Mouse (Mus musculus) bone marrow, adult 2 months (tissue): ENCODE results near the gene Mertk. TPM values are rescaled to one million over a fixed set of nuclear protein-coding genes. Genes with fewer than 3 reads are reported as not detected.

Source experiments
- H3K27ac ChIP-seq: fragments of 200-500 bp; 2 replicates; pipeline ENCODE4 v1.5.1; 2012; ENCODE audit warnings: low read depth, mild to moderate bottlenecking, control low read depth, inconsistent platforms, low read length; ENCODE audit not compliant: control insufficient read depth, poor library complexity, insufficient read depth
- H3K4me1 ChIP-seq: fragments of 200-500 bp; 2 replicates; pipeline ENCODE4 v1.6.1; 2011; ENCODE audit warnings: low read length; ENCODE audit not compliant: control insufficient read depth, insufficient read depth
- H3K4me3 ChIP-seq: fragments of 200-500 bp; replicated peaks from 2 replicates; pipeline ENCODE3; 2011; ENCODE audit warnings: mild to moderate bottlenecking, low read depth, low read length, control low read depth; ENCODE audit not compliant: control insufficient read depth
- CTCF ChIP-seq: fragments of 200-500 bp; IDR thresholded peaks from 2 replicates; pipeline ENCODE4 v1.5.1; 2011; ENCODE audit warnings: low read length, control low read depth; ENCODE audit not compliant: control insufficient read depth, insufficient read depth
- POLR2A ChIP-seq: fragments of 200-500 bp; IDR thresholded peaks from 2 replicates; pipeline ENCODE4 v1.6.1; 2011; ENCODE audit warnings: low read depth, mild to moderate bottlenecking, control low read depth, low read length, borderline replicate concordance; ENCODE audit not compliant: control insufficient read depth
- WGBS: fragments of 180-500 bp; shearing (Covaris S2); methylation state at CpG from one replicate; pipeline ENCODE4 v1.1.7; 2018; 5-methylcytosine and 5-hydroxymethylcytosine counted together
- polyA plus RNA-seq: library from polyadenylated mRNA; stranded (reverse); fragments of >200 nt; gene quantifications from 2 replicates; pipeline ENCODE4 v1.2.4, GENCODE M21; 2011; ENCODE audit warnings: low replicate concordance; ENCODE audit not compliant: missing spikeins, insufficient read depth, insufficient read length

Mertk gene
- polyA plus RNA-seq, 1 experiment, result 4.9 TPM

DNA sequence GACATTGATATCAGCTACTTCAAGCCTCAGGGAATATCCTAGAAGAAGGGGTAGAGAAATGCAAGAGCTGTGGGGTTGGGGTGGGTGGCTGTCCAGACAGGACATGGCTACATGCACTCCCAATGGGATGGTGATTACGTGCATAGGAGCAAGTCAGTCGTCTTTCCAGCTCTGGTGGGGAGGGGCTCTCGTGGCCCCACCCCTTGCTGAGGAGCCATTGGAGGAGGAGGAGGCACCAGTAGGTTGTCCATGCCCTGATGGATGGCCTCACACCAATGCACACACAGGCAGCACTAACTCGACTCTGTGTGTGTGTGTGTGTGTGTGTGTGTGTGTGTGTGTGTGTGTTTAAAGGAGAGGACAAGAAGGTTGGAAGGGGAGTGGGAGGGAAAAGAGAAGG is 106.6 kb downstream of the Mertk start:
- no peak overlapping the region for H3K27ac ChIP-seq
- H3K4me3 ChIP-seq, result no peak overlapping the region
- no peaks in the 10 kb centered on the region for H3K4me1 ChIP-seq
- 45% methylated on average over 4 of the region's 4 CpGs for WGBS
- TF ChIP-seq POLR2A, result no peak
- TF ChIP-seq CTCF, result no peak

- H3K27ac ChIP-seq, result no peak overlapping the region
- TF ChIP-seq POLR2A, result no peak
- TF ChIP-seq CTCF, result no peak
- WGBS, result 8% methylated on average over 8 of the region's 8 CpGs
- no peaks in the 10 kb centered on the region for H3K4me1 ChIP-seq
- no peak overlapping the region for H3K4me3 ChIP-seq
Measured at GRCm38 (mm10) chr2:128806561-128806960, 107.8 kb downstream of the Mertk start.

- Histone ChIP-seq H3K4me1 (no peaks in the 10 kb centered on the region), H3K4me3 (no peak overlapping the region), H3K27ac (no peak overlapping the region)
- TF ChIP-seq CTCF, result no peak
- TF ChIP-seq POLR2A, result no peak
- WGBS, result 64% methylated on average over 2 of the region's 2 CpGs
Measured at GRCm38 (mm10) chr2:128812761-128813160, 114.0 kb downstream of the Mertk start.

GRCm38 (mm10) chr2:128816311-128816710 is 117.6 kb downstream of the Mertk start:
- H3K27ac ChIP-seq, result no peak overlapping the region
- no peaks in the 10 kb centered on the region for H3K4me1 ChIP-seq
- WGBS, result 86% methylated on average over 1 of the region's 1 CpGs
- no peak overlapping the region for H3K4me3 ChIP-seq
- TF ChIP-seq POLR2A, result no peak
- TF ChIP-seq CTCF, result no peak

- Histone ChIP-seq H3K4me3 (no peak overlapping the region), H3K4me1 (no peaks in the 10 kb centered on the region), H3K27ac (no peak overlapping the region)
- TF ChIP-seq POLR2A (no peak), CTCF (no peak)
- WGBS, result 43% methylated on average over 6 of the region's 6 CpGs
Measured at GRCm38 (mm10) chr2:128816916-128817315, 118.2 kb downstream of the Mertk start.

DNA sequence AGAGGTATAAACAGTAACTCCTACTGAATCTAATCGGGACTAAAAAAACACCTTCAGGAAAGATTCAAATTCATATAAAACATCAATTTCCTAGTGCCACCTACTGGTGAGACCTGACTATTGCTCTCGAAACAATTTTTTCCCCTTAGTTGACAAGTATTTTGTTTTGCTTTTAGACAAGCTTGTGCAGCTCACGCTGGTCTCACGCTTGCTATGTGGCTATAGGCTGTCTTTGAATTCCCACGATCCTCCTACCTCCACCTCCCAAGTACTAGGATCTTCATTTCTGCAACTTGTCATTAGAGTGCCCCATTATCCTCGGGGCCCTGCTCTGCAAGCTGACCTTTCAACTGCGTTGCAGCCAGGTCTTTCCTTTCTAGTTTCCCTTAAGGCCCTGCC is 118.6 kb downstream of the Mertk start:
- TF ChIP-seq POLR2A (no peak), CTCF (no peak)
- Histone ChIP-seq H3K4me1 (no peaks in the 10 kb centered on the region), H3K4me3 (peak overlapping the region; percentile 69), H3K27ac (peak overlapping the region; percentile 50)
- WGBS, result under 1% methylated on average over 7 of the region's 7 CpGs

- under 1% methylated on average over 59 of the region's 59 CpGs for WGBS
- H3K4me1 ChIP-seq, result no peaks in the 10 kb centered on the region
- TF ChIP-seq CTCF (no peak), POLR2A (peak; percentile 82; the same call in 1 of the 2 replicates)
- peak within 1 kb of the TSS; percentile 99 for H3K4me3 ChIP-seq
- peak within 1 kb of the TSS; percentile 93 for H3K27ac ChIP-seq
Measured at GRCm38 (mm10) chr2:128817786-128818681, 119.3 kb downstream of the Mertk start, which contains the start of gene Tmem87b. Gene Tmem87b, plus strand, starts transcription at chr2:128818118.

DNA sequence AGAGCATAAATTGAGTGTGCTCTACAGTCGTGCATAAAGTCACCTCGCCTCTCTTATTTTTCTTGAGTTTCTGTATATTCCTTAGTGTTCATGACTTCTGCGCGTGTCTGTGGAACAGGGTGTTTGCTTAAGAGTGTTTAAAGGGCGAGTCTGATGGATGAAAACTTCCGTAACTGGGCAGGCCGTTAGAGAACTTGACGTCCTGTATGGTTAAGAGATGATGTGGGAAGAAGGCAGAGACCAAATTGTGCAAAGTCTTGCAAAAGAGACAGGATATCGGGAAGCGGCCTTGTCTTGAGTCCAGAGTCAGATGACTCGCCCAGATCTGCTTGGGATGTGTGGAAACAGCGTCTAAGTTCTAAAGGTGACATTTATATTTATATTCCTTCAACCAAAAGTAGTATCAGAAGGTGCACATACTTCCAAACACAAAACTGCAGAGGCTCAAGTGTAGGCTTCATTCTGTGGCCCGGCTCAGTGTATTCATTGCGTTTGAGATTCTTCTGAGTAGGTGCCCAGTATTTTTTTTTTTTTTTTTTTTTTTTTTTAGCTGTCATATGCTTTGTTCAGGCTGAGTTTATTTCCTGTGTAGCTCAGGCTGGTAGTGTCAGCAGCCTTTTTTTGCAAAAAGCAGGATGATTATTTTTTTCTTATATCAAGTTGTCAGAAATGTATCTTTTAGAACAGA is 120.3 kb downstream of the Mertk start:
- 16% methylated on average over 14 of the region's 14 CpGs for WGBS
- H3K4me3 ChIP-seq, result peak overlapping the region; percentile 99
- no peaks in the 10 kb centered on the region for H3K4me1 ChIP-seq
- TF ChIP-seq POLR2A, result no peak
- TF ChIP-seq CTCF, result no peak
- H3K27ac ChIP-seq, result peak overlapping the region; percentile 93; the same call in 1 of the 2 replicates

- Histone ChIP-seq H3K4me3 (no peak overlapping the region), H3K27ac (no peak overlapping the region), H3K4me1 (no peaks in the 10 kb centered on the region)
- no peak for TF ChIP-seq POLR2A
- no peak for TF ChIP-seq CTCF
- WGBS, result 70% methylated on average over 2 of the region's 2 CpGs
Measured at GRCm38 (mm10) chr2:128820631-128821030, 121.9 kb downstream of the Mertk start.
